Mouse (Mus musculus) thymus, adult 2 months (tissue): ENCODE data around the gene Majin. TPM values are rescaled to one million over a fixed set of nuclear protein-coding genes. Genes with fewer than 3 reads are reported as not detected.

Experiments used
- DNase-seq: peaks from one replicate; pipeline ENCODE4 v3.0.0; 2021
- H3K27ac ChIP-seq: fragments of 200-500 bp; 2 replicates; pipeline ENCODE4 v1.5.1; 2012; ENCODE audit warnings: low read length, control low read depth; ENCODE audit not compliant: control insufficient read depth, insufficient read depth
- H3K27me3 ChIP-seq: fragments of 200-500 bp; 2 replicates; pipeline ENCODE4 v1.6.1; 2012; ENCODE audit warnings: mild to moderate bottlenecking, low read length, moderate library complexity, mixed read lengths; ENCODE audit not compliant: control insufficient read depth, insufficient read depth
- H3K36me3 ChIP-seq: fragments of 200-500 bp; 2 replicates; pipeline ENCODE4 v1.6.1; 2012; ENCODE audit warnings: mild to moderate bottlenecking, low read length, moderate library complexity; ENCODE audit not compliant: control insufficient read depth, insufficient read depth
- H3K4me1 ChIP-seq: fragments of 200-500 bp; replicated peaks from 2 replicates; pipeline ENCODE4 v1.6.1; 2012; ENCODE audit warnings: low read length; ENCODE audit not compliant: control insufficient read depth, insufficient read depth
- H3K4me3 ChIP-seq: fragments of 200-500 bp; 2 replicates; pipeline ENCODE4 v1.5.1; 2012; ENCODE audit warnings: mild to moderate bottlenecking, low read length, control low read depth, moderate library complexity; ENCODE audit not compliant: control insufficient read depth, insufficient read depth
- CTCF ChIP-seq: fragments of 200-500 bp; IDR thresholded peaks from 2 replicates; pipeline ENCODE4 v1.5.1; 2012; ENCODE audit warnings: mild to moderate bottlenecking, control low read depth, low read length, moderate library complexity, borderline replicate concordance; ENCODE audit not compliant: control insufficient read depth, poor library complexity, insufficient read depth; ENCODE audit errors: extremely low read depth
- POLR2A ChIP-seq: fragments of 200-500 bp; IDR thresholded peaks from 2 replicates; pipeline ENCODE4 v1.6.1; 2012; ENCODE audit warnings: mild to moderate bottlenecking, low read length, control low read depth, moderate library complexity; ENCODE audit not compliant: control insufficient read depth, poor library complexity, insufficient read depth; ENCODE audit errors: extremely low read depth
- WGBS: fragments of 180-500 bp; shearing (Covaris S2); methylation state at CpG from one replicate; pipeline ENCODE4 v1.1.7; 2018; 5-methylcytosine and 5-hydroxymethylcytosine counted together
- polyA plus RNA-seq: library from polyadenylated mRNA; depleted of rRNA; stranded (reverse); fragments of >200 nt; gene quantifications from 2 replicates; pipeline ENCODE4 v1.2.3, GENCODE M21; 2012

Gene Majin
- polyA plus RNA-seq, 1 experiment: 0.57 TPM

DNA sequence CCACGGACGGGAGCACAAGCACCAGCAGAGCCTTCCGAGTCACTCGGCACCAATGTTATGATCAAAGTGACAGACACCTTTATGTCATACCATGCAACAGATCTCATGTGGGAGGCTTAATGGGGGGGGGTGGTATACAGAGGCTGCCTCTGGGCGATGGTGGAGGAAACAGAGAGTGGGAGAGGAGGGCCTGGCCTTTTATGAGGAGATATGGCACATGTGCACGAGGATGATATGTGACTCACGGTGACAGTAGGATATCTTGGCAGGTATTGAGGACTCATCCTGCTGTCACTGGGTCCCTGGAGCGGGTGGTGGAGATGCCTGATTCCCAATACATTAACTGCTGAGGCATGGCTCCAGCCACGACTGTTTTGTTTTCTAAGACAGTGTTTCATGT lies 29.0 kb upstream of the Majin start:
- TF ChIP-seq CTCF (no peak), POLR2A (no peak)
- 91% methylated on average over 9 of the region's 9 CpGs for WGBS
- DNase-seq: no peak
- no peaks in the 10 kb centered on the region for H3K36me3 ChIP-seq
- H3K27me3 ChIP-seq: no peaks in the 10 kb centered on the region
- no peaks in the 10 kb centered on the region for H3K4me1 ChIP-seq
- no peak overlapping the region for H3K4me3 ChIP-seq
- H3K27ac ChIP-seq: no peak overlapping the region

GRCm38 (mm10) chr19:6156372-6156771 lies 27.8 kb upstream of the Majin start:
- Histone ChIP-seq H3K27ac (no peak overlapping the region), H3K4me1 (no peaks in the 10 kb centered on the region), H3K36me3 (no peaks in the 10 kb centered on the region), H3K27me3 (no peaks in the 10 kb centered on the region), H3K4me3 (no peak overlapping the region)
- WGBS: 90% methylated on average over 8 of the region's 8 CpGs
- TF ChIP-seq POLR2A (no peak), CTCF (no peak)
- DNase-seq: no peak

GRCm38 (mm10) chr19:6157220-6157619 lies 27.0 kb upstream of the Majin start:
- Histone ChIP-seq H3K4me3 (no peak overlapping the region), H3K4me1 (no peaks in the 10 kb centered on the region), H3K36me3 (no peaks in the 10 kb centered on the region), H3K27me3 (no peaks in the 10 kb centered on the region), H3K27ac (no peak overlapping the region)
- TF ChIP-seq CTCF (no peak), POLR2A (no peak)
- 32% methylated on average over 6 of the region's 6 CpGs for WGBS
- DNase-seq: no peak

DNA sequence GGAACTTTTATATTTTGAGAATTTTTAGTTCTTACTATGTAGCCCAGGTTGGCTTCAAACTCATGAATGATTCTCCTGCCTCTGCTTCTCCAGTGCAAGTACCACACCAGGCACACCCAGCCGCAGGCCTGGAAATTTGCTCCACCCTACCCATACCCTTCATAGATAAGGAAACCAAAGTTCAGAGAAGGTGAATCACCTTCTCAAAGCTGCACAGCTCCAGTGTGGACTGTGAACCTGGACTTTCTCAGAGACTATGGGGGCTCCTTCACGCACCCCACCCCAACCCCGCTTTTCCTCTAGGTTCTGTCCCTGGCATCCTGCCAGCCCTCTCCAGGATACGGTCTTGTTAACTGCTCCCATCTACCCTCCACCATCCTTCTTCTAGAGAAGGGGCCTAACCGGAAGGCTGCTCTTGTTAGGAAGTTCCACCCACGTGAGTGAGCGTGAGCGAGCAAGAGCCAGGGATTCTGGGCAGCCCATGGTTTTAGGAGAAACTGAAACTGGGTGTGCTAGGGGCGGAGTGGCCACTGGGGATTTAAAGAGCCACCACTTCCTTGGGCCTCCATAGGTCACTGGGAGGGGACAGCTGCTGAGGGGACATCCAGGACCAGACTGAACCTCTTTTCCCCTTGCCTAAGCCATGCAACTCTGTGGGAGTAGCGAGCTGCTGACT lies 20.2 kb upstream of the Majin start:
- 65% methylated on average over 10 of the region's 10 CpGs for WGBS
- no peak overlapping the region for H3K27ac ChIP-seq
- no peak for DNase-seq

DNA sequence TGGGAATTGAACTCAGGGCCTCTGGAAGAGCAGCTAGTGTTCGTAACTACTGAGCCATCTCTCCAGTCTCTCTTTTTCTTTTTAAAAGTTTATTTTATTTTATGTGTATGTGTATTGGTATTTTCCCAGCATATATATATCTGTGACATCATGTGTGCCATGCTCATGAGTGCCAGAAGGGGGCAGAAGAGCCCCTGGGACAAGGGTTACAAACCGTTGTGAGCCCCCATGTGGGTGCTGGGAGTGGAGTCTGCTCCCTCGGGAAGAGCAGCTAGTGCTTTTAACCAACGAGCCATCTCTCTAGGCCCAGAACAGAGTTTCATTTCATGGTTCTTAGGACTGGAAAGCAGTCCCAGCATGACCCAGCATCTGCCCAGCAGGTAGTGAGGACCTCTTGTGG lies 17.4 kb upstream of the Majin start:
- 93% methylated on average over 4 of the region's 4 CpGs for WGBS

More for the DNA sequence above, 20.2 kb upstream of the Majin start:
- H3K4me3 ChIP-seq: peak overlapping the region; percentile 3; the same call in 1 of the 2 replicates
- TF ChIP-seq POLR2A (no peak), CTCF (no peak)
- no peaks in the 10 kb centered on the region for H3K27me3 ChIP-seq
- no peaks in the 10 kb centered on the region for H3K36me3 ChIP-seq
- H3K4me1 ChIP-seq: no peaks in the 10 kb centered on the region

DNA sequence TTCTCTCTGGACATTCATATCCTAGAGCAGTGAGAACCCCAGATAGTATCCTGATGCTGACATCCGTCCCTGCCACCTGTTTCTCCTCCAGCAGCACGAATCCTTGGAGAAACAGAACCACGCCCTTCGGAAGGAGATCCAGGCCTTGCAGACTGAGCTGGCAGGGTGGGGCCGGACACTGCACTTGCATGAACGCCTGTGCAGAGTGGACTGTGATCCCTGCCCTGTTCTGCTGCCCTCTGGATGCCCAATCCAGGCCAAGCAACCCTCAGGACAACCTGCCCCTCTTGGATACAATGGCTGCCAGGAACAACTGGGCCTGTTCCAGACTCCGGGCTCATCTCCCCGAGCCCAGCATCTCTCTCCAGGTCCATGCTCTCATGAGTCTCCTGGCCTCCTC lies 13.0 kb upstream of the Majin start:
- Histone ChIP-seq H3K4me3 (no peak overlapping the region), H3K4me1 (peaks cover 6% of the 10 kb centered on the region), H3K27me3 (no peaks in the 10 kb centered on the region), H3K36me3 (no peaks in the 10 kb centered on the region), H3K27ac (no peak overlapping the region)
- 88% methylated on average over 8 of the region's 8 CpGs for WGBS
- DNase-seq: no peak
- no peak for TF ChIP-seq POLR2A
- no peak for TF ChIP-seq CTCF

More for the DNA sequence above, 17.4 kb upstream of the Majin start:
- DNase-seq: no peak
- Histone ChIP-seq H3K36me3 (no peaks in the 10 kb centered on the region), H3K27me3 (no peaks in the 10 kb centered on the region), H3K4me3 (no peak overlapping the region), H3K27ac (no peak overlapping the region), H3K4me1 (no peaks in the 10 kb centered on the region)
- TF ChIP-seq CTCF (0 out of 2 replicates have a peak, but pooled peaks have one; percentile 35), POLR2A (no peak)

GRCm38 (mm10) chr19:6174771-6175170 lies 9.4 kb upstream of the Majin start:
- no peak overlapping the region for H3K27ac ChIP-seq
- no peaks in the 10 kb centered on the region for H3K36me3 ChIP-seq
- no peak for DNase-seq
- peaks cover 6% of the 10 kb centered on the region for H3K4me1 ChIP-seq
- TF ChIP-seq CTCF (no peak), POLR2A (no peak)
- 67% methylated on average over 5 of the region's 5 CpGs for WGBS
- H3K4me3 ChIP-seq: no peak overlapping the region
- no peaks in the 10 kb centered on the region for H3K27me3 ChIP-seq
